Mouse (Mus musculus) kidney, postnatal 25 days (tissue): ENCODE results near the gene Rbm17.
"Not testable (repeated sequence)": the region's sequence is repeated elsewhere in the genome, so short reads cannot be mapped to it uniquely, and the experiment has no call there.

Experiments
- DNase-seq, 2 experiments: peaks; one replicate each; pipeline ENCODE4 v3.0.0; 2021; ENCODE audit warnings: mixed read lengths in 2 of 2

Rbm17 gene

DNA sequence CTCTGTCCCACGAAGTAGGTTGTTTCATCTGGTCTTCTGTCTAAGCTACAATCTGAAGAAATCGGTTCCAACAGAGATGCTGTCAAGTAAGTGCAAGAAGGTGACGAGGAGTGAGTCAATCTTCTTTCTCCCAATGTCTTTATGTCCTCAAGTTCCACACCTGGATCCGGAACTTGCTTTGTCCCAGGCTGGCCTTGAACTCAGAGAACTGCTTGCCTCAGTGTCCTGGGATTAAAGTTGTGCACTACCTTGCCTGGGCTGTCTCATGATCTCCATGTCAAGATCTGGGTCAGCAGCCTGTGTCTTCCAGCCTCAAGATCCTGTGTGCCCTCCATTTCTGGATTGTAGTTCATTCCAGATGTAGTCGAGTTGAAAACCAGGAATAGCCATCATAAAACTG is at the start of gene Rbm17:
TSS of gene Rbm17 (minus strand) at position 101 of the 400 bp plus-strand sequence.
- no peak for DNase-seq

DNA sequence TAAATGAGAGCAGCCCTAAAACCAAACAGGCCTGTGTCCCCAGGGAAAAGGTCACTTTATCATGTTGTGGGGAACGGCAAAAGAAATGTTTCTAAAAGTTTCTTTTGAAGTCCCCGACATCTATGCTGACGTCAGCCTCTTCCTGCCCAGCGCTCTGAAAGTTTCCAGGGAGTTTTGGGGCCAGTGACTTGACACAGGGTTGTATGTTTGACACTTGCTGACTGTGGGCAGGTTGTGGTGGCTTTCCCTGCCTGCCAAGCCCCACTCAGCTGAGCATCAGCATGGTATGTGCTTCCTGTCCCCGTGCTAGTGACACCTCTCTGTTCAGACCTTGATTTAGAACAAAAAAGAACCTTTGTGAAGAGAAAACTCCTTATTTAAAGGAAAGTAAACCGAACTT is 49.4 kb upstream of the Rbm17 start:
- DNase-seq: no peak

DNA sequence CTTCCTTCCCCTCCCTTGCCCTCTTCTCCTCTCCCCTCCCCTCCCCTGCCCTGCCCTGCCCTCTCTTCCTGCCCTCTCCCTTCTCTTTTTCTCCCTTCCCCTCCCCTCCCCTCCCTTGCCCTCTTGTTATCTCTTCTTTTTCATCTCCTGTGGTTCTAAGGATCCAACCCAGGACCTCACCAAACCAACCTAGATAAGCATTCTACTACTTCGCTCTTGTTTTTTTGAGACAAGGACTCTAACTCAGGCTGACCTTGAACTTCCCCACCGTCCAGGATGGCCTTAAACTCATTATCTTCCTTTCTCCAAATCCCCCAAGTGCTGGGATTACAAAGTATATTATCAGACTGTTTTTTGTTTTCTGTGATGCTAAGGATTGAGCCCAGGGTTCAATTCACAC is 48.8 kb upstream of the Rbm17 start:
- no peak for DNase-seq

DNA sequence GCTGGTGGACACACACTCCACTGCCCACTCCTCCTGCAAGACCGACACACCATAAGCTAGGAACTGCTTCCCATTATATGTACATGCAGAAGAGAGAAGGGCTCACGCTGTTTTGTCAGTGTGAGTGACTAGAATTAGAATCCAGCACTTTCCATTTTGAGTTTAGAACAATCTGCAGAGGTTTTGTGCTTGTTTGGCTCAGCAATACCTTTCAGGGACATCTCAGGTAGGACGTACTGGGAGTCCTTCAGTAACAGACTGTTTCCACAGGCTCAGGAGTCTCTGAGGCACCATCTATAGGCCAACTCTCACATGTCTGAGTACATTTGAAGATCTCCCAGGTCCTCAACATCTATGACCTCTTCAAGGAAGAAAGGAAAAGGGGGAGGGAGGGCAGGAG is 48.2 kb upstream of the Rbm17 start:
- DNase-seq: no peak

DNA sequence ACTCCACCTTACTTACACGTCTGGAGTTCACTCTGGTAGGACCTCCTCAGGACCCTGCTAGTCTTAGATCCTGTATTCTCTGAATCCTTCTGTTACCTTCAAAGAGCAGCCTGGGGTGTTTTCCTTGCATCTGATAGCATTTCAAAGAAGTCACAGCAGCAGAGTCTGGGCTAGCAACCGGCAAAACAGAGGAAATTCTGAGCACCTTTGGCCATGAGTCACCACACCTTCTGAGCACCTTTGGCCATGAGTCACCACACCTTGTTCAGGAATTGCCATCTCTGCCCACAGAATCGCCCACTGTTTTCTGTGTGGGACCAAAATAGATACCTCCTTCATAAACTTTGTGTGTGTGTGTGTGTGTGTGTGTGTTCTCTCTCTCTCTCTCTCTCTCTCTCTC is 47.5 kb upstream of the Rbm17 start:
- DNase-seq: no peak

DNA sequence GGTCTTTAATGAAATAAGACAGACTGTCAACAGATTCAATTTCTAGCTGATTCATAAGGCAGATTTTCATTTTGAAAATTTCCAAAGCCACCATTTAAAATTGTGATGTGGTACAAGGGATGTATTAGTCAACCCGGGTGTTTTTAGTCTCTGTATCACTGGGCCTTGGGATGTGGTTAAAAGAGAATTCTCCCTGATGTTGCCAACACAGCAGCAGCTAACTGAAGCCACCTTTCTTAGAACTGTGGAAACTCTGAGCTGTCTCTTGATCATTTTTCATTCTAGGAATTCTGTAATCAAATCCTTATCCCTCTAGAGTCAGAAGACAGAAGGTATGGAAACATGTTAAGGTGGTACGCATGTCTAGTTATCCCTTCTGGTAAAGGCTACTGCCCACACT is 41.3 kb upstream of the Rbm17 start:
- no peak for DNase-seq

DNA sequence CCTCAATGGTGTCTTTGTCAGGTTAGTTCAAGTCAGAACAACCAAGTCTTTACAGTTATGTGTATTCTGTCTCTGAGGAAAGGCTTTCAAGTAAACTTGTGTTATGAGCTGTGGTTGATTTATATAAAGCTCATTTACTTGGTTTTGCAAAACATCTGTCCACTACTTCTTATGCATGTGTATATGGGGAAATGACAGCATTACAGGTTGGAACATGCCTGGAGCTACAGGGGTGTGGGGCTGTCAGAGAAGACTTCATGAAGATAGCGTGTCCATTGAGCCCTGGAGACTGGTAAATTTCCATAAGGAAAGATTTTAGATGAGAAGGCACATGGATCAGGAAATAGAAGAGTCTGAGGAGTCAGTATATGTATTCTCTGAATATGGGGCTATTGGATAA is 40.1 kb upstream of the Rbm17 start:
- no peak for DNase-seq

DNA sequence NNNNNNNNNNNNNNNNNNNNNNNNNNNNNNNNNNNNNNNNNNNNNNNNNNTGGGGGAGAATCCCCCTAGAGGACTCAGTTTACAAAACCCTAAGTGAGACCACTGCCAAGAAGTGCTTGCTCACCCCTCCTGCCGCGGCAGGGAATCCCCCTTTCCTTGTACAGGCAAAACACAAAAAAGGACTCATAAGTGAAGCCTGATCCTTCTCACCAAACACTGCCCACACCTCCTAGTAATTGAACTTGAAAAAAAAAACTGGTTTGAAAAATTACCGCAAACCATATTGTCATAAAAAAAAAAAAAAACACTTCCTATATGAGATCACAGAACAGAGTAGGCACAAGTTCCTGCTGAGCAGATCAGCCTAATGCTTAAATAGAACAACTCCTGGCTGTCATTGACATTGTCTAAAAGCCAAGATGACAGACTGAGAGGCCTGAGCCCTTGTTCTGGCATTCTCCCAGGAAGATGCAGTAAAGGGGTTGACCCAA is 38.5 kb upstream of the Rbm17 start, which contains the start of gene Il2ra:
TSS of gene Il2ra (plus strand) at position 357 of the 491 bp plus-strand sequence.
- DNase-seq: no peak

DNA sequence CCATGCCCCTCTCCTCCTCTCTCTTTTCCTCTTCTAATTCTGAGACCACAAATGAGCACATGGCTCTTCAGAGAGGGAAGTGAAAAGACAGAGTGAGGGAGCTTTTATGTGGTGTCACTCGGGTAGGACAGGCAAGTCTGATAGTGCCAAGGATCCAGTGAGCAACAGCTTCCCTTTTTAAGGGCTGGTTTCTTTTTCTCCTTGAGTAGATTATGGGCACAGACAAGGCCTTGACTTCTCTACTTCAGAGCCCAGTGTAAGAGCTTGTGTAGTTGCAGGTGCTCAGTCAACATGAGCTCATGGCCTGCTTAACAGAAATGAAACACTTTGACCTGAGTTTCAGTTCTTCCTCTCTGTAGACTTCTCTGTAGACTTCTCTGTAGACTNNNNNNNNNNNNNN is 33.2 kb upstream of the Rbm17 start:
- no peak for DNase-seq

DNA sequence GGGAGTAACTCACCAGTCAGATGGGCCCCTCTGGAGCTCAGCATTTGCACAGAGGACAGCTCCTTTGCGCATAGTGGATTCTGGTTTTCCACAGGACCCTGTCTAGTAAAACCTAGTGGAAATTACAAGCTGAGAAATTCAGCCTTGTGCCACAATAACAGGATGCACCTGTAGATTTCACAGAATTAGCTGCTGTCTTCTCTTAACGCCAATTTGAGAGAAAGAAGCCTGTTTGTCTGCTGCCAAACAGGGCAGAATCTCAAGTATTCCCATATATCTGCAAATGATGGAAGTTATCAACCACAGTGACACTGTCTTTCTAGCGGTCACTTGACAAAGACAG is 32.2 kb upstream of the Rbm17 start:
- no peak for DNase-seq

DNA sequence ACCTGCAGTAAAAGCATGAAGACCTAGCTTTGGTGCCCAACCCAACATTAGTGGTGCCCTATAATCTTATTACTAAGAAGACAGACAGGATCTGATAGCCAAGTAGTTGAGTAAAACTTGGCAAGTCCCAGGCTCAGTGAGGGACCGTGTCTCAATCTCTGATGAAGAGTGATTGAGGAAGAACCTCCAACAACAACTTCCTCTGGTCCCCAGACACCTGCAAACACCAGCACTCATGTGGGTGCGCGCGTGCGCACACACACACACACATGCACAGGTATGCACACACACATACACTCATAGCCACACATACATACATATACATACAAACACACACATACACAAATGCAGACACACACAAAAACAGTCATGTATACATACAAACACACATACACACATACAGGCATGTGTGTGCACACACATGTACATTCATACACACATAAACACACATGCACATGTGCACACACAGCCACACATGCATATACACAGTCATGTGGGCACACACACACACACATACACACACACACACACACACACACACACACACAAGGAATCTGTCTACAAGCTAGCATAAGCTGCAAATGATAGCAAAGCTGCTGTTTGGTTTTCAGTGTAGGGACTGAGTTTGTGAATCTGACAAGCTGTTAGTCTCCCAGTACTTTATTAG is 31.7 kb upstream of the Rbm17 start:
- DNase-seq: no peak

DNA sequence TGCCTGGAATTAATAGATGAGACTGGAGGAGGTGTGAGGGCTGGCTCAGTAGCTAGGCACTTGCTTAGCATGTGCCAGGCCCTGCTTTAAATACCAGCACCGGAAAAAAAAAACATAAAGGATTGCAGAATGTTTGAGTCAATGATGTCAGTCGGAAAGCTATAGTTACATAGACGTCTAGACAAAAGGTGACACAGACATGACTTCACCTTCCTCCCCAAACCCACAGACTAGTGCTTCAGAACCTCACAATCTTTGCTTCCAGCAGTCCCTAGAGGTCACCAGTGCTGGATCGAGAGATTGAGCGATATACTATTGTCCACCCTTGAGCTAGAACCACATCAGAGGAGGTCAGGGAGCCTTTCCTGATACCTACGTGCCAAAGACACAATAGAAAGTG is 31.1 kb upstream of the Rbm17 start:
- DNase-seq: no peak

DNA sequence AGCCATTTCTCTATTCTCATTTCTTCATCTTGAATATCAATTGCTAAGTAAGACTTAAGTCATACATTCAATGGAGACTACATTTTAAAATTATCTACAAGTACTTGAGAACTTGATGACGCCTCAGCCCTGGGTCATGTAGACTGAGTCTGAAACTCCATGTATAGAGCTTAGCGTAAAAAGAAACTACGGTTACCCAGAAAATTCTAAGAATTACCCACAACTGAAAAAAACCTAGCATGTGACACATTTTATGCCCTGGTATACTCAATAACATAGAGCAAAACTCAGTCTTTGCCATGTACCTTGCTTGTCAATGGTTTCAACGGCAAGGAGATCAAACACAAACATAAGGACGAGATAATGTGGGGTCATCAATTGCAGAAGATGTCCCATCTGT is 21.9 kb upstream of the Rbm17 start, which contains the start of gene Gm17490:
TSS of gene Gm17490 (minus strand) at position 375 of the 400 bp plus-strand sequence.
- no peak for DNase-seq

DNA sequence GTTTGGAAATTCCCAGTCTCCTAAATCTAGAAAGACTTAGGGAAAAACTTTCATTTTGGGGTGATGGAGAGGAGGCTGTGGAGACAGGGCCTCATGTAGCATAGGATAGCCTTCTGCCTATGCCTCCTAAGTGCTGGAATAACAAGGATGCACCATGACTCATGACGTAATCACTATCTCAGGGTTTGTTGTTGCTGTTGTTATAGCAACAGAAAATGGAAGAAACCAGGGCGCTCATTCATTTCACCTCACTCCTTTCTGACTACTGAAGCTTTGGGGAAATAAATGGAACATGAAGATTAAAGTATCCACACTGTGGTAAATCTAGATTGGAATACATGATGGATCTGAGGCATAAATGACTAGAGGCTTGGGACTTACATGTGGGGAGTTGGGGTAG is 19.8 kb upstream of the Rbm17 start:
- no peak for DNase-seq

DNA sequence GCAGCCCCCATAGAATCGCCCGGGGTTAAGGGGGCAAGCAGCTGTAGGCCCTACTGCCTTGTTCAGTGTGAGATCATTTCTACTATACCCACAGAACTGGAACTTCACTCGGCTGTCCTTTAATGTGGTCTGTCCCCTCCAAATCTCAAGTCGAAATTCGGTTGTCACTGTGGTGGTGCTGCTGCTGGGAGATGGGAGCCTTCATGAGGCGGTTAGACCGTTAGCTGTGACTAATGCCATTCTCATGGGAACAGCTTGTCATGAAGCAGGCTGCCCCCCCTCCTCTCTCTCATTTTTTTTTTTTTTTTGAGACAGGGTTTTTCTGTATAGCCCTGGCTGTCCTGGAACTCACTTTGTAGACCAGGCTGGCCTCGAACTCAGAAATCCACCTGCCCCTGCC is 19.2 kb upstream of the Rbm17 start:
- DNase-seq: no peak

DNA sequence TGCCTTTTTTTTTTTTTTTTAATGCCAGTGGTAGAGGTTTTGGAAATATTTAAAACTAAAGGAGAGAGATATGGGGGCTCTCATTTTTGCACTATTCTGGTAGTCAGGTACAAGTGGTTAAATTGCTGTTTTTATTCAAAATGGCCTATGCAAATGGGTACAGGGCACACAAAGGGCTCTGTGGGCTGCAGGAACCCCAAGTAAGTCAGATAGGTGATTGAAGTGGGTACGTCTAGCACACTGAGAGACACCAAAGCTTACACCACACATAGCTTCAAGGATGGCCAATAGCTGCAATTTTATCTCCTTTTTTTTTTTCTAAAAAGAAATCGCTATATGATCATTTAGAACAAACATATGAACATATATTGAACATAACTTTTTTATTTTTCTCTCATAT is 15.6 kb upstream of the Rbm17 start:
- no peak for DNase-seq

DNA sequence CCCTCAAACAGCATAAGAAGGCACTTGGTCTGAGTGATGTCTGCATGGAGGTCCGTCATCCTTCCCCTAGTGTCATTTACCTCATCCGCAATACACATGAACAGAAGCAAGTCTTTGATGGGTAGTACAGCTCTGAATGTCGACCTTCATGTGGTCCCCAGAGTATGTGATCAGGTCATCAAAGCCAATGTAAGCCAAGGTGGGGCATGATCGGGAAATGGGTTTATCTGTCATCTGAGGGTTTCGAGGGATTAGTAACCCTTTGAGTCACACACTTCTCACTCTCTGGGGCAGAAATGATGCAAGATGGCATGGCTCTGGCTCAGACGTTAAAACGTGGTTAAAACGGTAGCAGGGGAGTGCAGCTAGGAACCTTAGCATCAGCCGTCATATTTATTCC is 12.9 kb upstream of the Rbm17 start:
- no peak for DNase-seq

DNA sequence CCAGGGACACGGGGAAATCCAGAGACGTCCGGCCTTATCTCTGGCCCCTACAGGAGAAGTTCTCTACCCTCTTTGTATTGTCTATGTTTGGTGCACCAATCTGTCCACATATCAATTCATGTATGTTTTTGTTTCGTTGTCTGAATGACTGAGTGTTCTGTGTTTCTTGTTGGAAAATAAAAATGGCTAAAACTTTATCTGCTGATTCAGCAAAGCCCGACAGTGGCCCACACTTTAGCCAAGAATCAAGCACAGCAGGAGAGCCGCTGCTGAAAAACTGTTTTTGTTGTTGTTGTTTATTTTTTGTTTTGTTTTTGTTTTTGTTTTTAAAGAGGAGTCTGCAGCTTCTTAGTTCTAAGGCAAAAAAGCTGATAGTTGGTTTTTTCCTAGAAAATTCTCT is 9.0 kb upstream of the Rbm17 start:
- not testable (repeated sequence) for DNase-seq

DNA sequence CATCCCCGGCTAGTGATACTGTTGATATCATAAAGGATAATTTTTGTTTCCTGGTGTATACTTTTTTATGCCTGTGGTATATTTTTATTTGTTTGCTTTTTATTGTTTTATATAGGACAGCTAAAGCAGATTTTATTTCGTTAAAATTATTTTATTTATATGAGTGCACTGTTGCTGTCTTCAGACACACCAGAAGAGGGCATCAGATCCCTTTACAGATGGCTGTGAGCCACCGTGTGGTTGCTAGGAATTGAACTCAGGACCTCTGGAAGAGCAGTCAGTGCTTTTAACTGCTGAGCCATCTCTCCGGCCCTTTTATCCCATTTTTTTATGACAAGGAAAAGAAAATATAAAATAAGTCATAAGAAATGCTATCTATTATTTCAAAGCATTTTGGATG is 2.8 kb upstream of the Rbm17 start:
- DNase-seq: not testable (repeated sequence)

DNA sequence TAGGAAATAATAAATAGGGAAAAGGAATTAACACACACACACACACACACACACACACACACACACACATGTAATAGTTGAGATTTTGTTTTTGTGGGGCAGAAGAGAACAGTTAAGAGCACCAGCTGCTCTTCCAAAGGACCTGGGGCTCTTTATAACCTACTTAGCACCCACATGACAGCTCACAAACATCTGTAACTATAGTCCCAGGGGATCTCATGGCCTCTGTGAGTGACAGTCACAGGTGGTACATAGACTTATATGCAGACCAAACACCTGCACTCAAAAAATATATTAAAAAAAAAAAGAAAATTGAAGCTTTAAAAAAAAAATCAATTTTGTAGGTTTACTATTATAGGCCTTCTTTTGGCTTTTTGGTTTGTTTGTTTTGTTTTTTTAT is 958 bp upstream of the Rbm17 start:
- no peak for DNase-seq

DNA sequence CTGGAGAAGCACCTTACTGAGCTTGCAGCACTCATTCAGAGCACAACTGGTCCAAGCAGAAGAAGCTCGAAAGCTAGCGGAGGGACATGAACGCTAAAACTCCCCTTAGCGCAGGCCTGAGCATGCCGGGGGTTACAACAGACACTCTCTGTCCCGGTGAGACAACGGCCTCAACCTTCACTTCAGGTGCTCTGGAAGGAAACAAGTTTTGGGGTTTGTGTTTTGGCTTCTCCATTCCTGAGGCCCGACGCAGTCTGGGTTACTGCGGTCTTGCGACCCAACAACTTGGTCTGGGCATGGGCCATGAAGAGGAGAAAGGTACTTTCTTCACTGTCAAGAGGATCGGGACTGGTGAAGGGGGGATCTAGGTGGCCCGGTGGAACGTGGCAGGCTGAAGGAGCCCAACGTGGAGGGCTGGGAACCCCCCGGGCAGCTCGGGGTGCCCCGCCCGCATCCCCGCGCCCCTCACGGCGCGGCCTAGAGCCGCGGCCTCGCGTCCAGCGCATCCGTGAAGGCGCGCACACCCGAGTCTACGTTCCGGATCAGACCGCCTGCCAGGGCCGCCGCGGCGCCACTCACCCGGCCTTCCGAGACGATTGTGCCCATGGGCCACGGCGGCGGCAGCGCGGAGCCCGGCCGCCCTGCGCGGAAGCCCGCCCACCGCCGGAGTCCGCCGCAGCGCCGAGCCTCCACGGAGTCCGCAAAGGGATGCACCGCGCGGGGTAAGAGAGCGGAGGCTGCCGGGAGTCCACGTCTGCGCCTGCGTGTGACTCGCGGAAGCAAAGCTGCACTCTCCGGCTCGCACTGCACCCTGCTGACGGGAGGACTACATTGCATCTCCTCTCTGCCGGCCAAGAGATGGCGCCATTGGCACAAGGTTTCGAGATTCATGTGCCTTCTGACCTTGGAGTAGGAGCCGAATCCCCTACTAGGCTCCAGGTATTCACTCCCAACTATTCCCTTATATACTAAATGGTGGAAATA is 1.2 kb downstream of the Rbm17 start:
- DNase-seq: peak; percentile 95 to 96

DNA sequence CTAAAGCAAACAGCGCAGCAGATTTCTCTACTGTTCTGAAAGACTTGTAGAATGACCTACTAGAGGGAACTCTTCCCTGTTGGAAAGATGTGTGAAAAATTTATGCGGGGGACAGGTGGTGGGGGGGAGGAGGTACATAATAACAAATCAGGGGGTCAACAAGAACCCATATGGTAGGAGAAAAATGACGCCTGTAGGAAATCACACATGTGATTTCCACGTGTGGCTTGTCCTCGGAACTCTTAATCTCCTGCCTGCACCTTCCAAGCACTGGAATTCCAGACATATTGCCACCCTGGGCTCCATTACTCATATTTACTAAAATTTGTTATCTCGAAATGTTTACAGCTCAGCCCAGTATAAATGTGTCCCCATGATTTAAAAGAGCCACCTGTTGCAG is 2.2 kb downstream of the Rbm17 start:
- no peak for DNase-seq

DNA sequence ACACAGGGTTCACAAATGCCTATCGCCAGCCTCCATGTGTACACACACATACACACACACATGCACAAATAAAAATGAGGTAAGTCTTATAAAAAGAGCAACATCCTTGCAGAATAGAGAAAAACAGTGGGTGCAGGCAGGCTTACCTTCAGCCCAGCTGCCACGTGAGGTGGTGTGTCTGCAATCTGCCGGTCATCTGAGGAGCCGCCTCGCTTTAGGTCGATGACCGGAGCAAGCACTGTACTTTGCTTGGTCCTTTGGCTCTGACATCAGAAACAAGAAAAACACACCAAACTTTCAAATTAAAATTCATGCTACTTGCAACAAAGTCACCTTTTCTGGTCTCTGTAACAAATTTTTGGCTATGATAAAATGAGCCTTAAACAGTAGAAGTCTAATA is 6.0 kb downstream of the Rbm17 start:
- peak; percentile 42 to 72 for DNase-seq

DNA sequence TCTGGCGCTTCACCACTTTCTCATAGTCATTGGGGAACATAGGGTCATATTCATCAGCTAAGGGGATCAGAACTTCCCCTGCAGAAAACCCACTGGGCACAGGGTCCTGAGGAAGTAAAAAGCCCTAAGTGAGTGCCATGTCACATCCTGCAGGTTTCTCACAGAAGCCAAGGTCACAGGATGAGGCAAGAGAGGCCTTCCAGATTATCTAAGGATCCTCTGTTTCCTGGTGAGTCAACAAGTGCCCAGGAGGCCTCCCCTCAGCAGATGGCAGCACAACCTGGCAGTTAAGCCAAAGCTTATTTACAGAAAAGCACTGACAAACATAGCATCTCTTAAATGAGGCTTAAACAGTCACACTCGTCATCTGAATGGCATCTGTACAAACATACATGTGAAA is 7.3 kb downstream of the Rbm17 start:
- no peak for DNase-seq
